Mouse (Mus musculus): ENCODE results near the gene Gabarapl2. TPM values are rescaled to one million over a fixed set of nuclear protein-coding genes. Genes with fewer than 3 reads are reported as not detected.

The Gabarapl2 gene
- polyA plus RNA-seq, 1 experiment from 2014 or later, result 525 TPM

DNA sequence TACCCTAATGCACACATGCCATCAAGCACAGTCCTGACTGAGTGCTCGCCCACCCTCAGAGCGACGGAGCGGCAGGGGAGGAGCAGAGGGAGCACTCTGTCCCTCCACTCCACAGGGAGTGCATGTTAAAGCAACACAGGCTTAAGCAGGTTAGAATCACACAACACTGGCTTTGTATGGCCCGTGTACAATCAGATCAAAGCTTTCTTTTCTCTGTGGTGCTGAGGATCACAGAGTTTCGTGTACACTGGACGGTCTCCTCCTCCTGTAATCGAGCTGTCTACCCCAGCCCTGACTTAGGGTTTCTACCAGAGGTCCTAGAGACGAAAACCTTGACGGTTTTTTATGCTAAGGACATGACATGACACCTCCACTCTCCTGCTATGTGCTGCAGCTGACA lies 28.0 kb downstream of the Gabarapl2 start:
- no peak overlapping the region for H3K4me3 ChIP-seq (ENCODE audit: low read depth, low read length)
- peaks cover 13% of the 10 kb centered on the region; the same call in 1 of the 2 replicates for H3K36me3 ChIP-seq (ENCODE audit: control insufficient read depth, insufficient read depth, low read length)
- no peaks in the 10 kb centered on the region for H3K4me1 ChIP-seq (ENCODE audit: control insufficient read depth, insufficient read depth, low read length)
- no peaks in the 10 kb centered on the region for H3K27me3 ChIP-seq (replicated peaks; ENCODE audit: control insufficient read depth, insufficient read depth, low read length)
- no peak overlapping the region for H3K4me2 ChIP-seq (ENCODE audit: low read length)
- 79% methylated on average over 10 of the region's 10 CpGs for WGBS
- no peak for ATAC-seq
- DNase-seq (ENCODE audit: low spot score), result no peak
- no peak overlapping the region for H3K27ac ChIP-seq (ENCODE audit: low read depth, low read length)
- H3K9ac ChIP-seq (ENCODE audit: low read length), result no peak overlapping the region
- H3K9me3 ChIP-seq (replicated peaks; ENCODE audit: control insufficient read depth, low read length), result no peaks in the 10 kb centered on the region

GRCm38 (mm10) chr8:111968991-111969390 lies 28.5 kb downstream of the Gabarapl2 start:
- Histone ChIP-seq H3K4me1 (ENCODE audit: control insufficient read depth, insufficient read depth, low read length) (no peaks in the 10 kb centered on the region), H3K9ac (ENCODE audit: low read length) (no peak overlapping the region), H3K9me3 (replicated peaks; ENCODE audit: control insufficient read depth, low read length) (no peaks in the 10 kb centered on the region), H3K36me3 (ENCODE audit: control insufficient read depth, insufficient read depth, low read length) (peaks cover 14% of the 10 kb centered on the region), H3K4me3 (ENCODE audit: low read depth, low read length) (no peak overlapping the region), H3K27me3 (replicated peaks; ENCODE audit: control insufficient read depth, insufficient read depth, low read length) (no peaks in the 10 kb centered on the region), H3K27ac (ENCODE audit: low read depth, low read length) (no peak overlapping the region), H3K4me2 (ENCODE audit: low read length) (no peak overlapping the region)
- DNase-seq (ENCODE audit: low spot score), result no peak
- ATAC-seq, result no peak
- 15% methylated on average over 5 of the region's 5 CpGs for WGBS

- H3K4me2 ChIP-seq (ENCODE audit: low read length), result no peak overlapping the region
- no peaks in the 10 kb centered on the region for H3K4me1 ChIP-seq (ENCODE audit: control insufficient read depth, insufficient read depth, low read length)
- H3K9ac ChIP-seq (ENCODE audit: low read length), result no peak overlapping the region
- ATAC-seq (no peak), DNase-seq (ENCODE audit: low spot score) (no peak)
- no peaks in the 10 kb centered on the region for H3K27me3 ChIP-seq (replicated peaks; ENCODE audit: control insufficient read depth, insufficient read depth, low read length)
- peaks cover 27% of the 10 kb centered on the region for H3K36me3 ChIP-seq (ENCODE audit: control insufficient read depth, insufficient read depth, low read length)
- WGBS, result 96% methylated on average over 12 of the region's 12 CpGs
- no peak overlapping the region for H3K4me3 ChIP-seq (ENCODE audit: low read depth, low read length)
- H3K27ac ChIP-seq (ENCODE audit: low read depth, low read length), result no peak overlapping the region
- H3K9me3 ChIP-seq (replicated peaks; ENCODE audit: control insufficient read depth, low read length), result no peaks in the 10 kb centered on the region
Observed at GRCm38 (mm10) chr8:111974138-111974537, 33.6 kb downstream of the Gabarapl2 start.

DNA sequence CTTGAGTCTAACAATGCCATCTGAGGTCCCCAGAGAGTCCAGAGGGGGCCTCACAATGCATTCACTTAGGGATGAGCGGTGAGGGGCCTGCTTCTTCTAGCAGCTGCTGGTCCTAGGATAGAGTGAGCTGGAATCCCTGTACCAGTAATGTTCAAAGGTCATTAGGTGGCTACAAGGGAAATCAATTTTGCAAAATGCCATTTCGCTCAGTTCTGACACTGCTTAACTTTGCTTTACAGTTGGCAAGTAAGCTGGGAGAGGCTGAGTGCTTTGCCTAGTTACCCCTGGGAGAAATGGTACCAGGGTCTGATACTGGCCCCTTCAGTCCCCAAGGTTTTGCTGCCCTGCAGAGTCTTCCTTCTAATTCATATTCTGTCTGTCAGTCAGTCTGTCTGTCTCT lies 35.2 kb downstream of the Gabarapl2 start:
- H3K4me3 ChIP-seq (ENCODE audit: low read depth, low read length), result no peak overlapping the region
- ATAC-seq (no peak), DNase-seq (ENCODE audit: low spot score) (no peak)
- H3K27ac ChIP-seq (ENCODE audit: low read depth, low read length), result no peak overlapping the region
- no peaks in the 10 kb centered on the region for H3K27me3 ChIP-seq (replicated peaks; ENCODE audit: control insufficient read depth, insufficient read depth, low read length)
- 93% methylated on average over 2 of the region's 2 CpGs for WGBS
- no peak overlapping the region for H3K9ac ChIP-seq (ENCODE audit: low read length)
- no peaks in the 10 kb centered on the region for H3K9me3 ChIP-seq (replicated peaks; ENCODE audit: control insufficient read depth, low read length)
- H3K36me3 ChIP-seq (ENCODE audit: control insufficient read depth, insufficient read depth, low read length), result peaks cover 31% of the 10 kb centered on the region
- H3K4me1 ChIP-seq (ENCODE audit: control insufficient read depth, insufficient read depth, low read length), result no peaks in the 10 kb centered on the region
- H3K4me2 ChIP-seq (ENCODE audit: low read length), result no peak overlapping the region

GRCm38 (mm10) chr8:111976326-111976725 lies 35.8 kb downstream of the Gabarapl2 start:
- peaks cover 31% of the 10 kb centered on the region for H3K36me3 ChIP-seq (ENCODE audit: control insufficient read depth, insufficient read depth, low read length)

DNA sequence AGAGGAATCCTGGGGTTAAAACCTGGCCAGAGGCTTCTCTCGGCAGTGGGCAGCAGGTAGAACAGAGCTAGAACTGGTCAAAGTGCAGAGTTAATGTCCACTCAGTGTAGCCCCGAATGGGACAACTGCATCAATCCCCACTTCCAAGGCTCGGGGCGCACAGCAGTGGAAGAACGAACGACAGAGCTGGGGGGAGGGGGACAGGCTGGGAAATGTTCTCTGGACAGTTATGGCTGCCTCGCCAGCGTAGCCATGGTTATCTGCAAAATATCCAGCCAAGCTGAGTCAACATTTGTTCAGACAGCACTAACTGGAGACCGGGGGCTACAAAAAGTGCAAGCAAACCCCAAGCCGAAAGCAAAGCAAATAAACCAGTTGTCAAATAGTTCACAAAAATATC lies 37.6 kb downstream of the Gabarapl2 start:
- no peak for ATAC-seq

More at GRCm38 (mm10) chr8:111976326-111976725, 35.8 kb downstream of the Gabarapl2 start:
- Histone ChIP-seq H3K9me3 (replicated peaks; ENCODE audit: control insufficient read depth, low read length) (no peaks in the 10 kb centered on the region), H3K4me1 (ENCODE audit: control insufficient read depth, insufficient read depth, low read length) (no peaks in the 10 kb centered on the region), H3K4me3 (ENCODE audit: low read depth, low read length) (no peak overlapping the region), H3K27ac (ENCODE audit: low read depth, low read length) (no peak overlapping the region), H3K9ac (ENCODE audit: low read length) (no peak overlapping the region), H3K27me3 (replicated peaks; ENCODE audit: control insufficient read depth, insufficient read depth, low read length) (no peaks in the 10 kb centered on the region), H3K4me2 (ENCODE audit: low read length) (no peak overlapping the region)
- DNase-seq (ENCODE audit: low spot score), result no peak
- 95% methylated on average over 2 of the region's 2 CpGs for WGBS
- ATAC-seq, result no peak

DNA sequence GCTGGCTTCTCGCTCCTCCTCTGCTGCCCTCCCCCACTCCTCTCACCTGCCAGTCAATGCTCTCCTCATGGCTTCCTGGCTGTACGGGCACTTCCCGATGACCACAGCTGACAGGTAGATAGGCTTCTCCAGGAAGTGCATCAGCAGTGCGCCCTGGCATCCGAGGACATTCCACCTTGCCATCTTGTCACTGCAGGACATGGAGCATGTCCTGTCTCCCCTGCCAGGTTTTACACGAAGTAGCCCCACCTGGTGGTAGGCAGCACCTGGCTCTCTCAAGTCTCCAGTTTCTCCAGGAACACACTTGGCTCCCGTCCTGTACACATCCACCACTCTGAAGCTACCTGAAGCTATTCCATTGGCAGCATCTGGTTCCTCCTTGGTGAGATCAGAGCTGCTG lies 41.6 kb downstream of the Gabarapl2 start:
- Histone ChIP-seq H3K27me3 (replicated peaks; ENCODE audit: control insufficient read depth, insufficient read depth, low read length) (no peaks in the 10 kb centered on the region), H3K9me3 (replicated peaks; ENCODE audit: control insufficient read depth, low read length) (no peaks in the 10 kb centered on the region), H3K4me1 (ENCODE audit: control insufficient read depth, insufficient read depth, low read length) (no peaks in the 10 kb centered on the region), H3K4me2 (ENCODE audit: low read length) (no peak overlapping the region), H3K4me3 (ENCODE audit: low read depth, low read length) (no peak overlapping the region), H3K9ac (ENCODE audit: low read length) (no peak overlapping the region), H3K36me3 (ENCODE audit: control insufficient read depth, insufficient read depth, low read length) (peaks cover 47% of the 10 kb centered on the region; the same call in 1 of the 2 replicates), H3K27ac (ENCODE audit: low read depth, low read length) (no peak overlapping the region)
- no peak for ATAC-seq
- no peak for DNase-seq (ENCODE audit: low spot score)
- WGBS, result 81% methylated on average over 7 of the region's 7 CpGs

More for the DNA sequence above, 37.6 kb downstream of the Gabarapl2 start:
- DNase-seq (ENCODE audit: low spot score), result no peak
- Histone ChIP-seq H3K4me3 (ENCODE audit: low read depth, low read length) (no peak overlapping the region), H3K27me3 (replicated peaks; ENCODE audit: control insufficient read depth, insufficient read depth, low read length) (no peaks in the 10 kb centered on the region), H3K27ac (ENCODE audit: low read depth, low read length) (no peak overlapping the region), H3K4me2 (ENCODE audit: low read length) (no peak overlapping the region), H3K9ac (ENCODE audit: low read length) (no peak overlapping the region), H3K9me3 (replicated peaks; ENCODE audit: control insufficient read depth, low read length) (no peaks in the 10 kb centered on the region), H3K36me3 (ENCODE audit: control insufficient read depth, insufficient read depth, low read length) (peaks cover 35% of the 10 kb centered on the region), H3K4me1 (ENCODE audit: control insufficient read depth, insufficient read depth, low read length) (no peaks in the 10 kb centered on the region)
- 83% methylated on average over 10 of the region's 10 CpGs for WGBS

GRCm38 (mm10) chr8:111984511-111984910 lies 44.0 kb downstream of the Gabarapl2 start:
- no peaks in the 10 kb centered on the region for H3K4me1 ChIP-seq (ENCODE audit: control insufficient read depth, insufficient read depth, low read length)
- no peak overlapping the region for H3K9ac ChIP-seq (ENCODE audit: low read length)
- H3K9me3 ChIP-seq (replicated peaks; ENCODE audit: control insufficient read depth, low read length), result no peaks in the 10 kb centered on the region
- H3K27me3 ChIP-seq (replicated peaks; ENCODE audit: control insufficient read depth, insufficient read depth, low read length), result no peaks in the 10 kb centered on the region
- H3K36me3 ChIP-seq (ENCODE audit: control insufficient read depth, insufficient read depth, low read length), result peaks cover 50% of the 10 kb centered on the region; the same call in 1 of the 2 replicates
- H3K4me3 ChIP-seq (ENCODE audit: low read depth, low read length), result no peak overlapping the region
- H3K27ac ChIP-seq (ENCODE audit: low read depth, low read length), result no peak overlapping the region
- DNase-seq (ENCODE audit: low spot score), result no peak
- ATAC-seq, result no peak
- WGBS, result 92% methylated on average over 10 of the region's 10 CpGs
- H3K4me2 ChIP-seq (ENCODE audit: low read length), result no peak overlapping the region

GRCm38 (mm10) chr8:111989911-111990310 lies 49.4 kb downstream of the Gabarapl2 start:
- peak; percentile 86 for DNase-seq (ENCODE audit: low spot score)
- Histone ChIP-seq H3K27me3 (replicated peaks; ENCODE audit: control insufficient read depth, insufficient read depth, low read length) (no peaks in the 10 kb centered on the region), H3K27ac (ENCODE audit: low read depth, low read length) (no peak overlapping the region), H3K9ac (ENCODE audit: low read length) (no peak overlapping the region), H3K4me2 (ENCODE audit: low read length) (no peak overlapping the region), H3K4me1 (ENCODE audit: control insufficient read depth, insufficient read depth, low read length) (peaks cover 5% of the 10 kb centered on the region), H3K36me3 (ENCODE audit: control insufficient read depth, insufficient read depth, low read length) (peaks cover 51% of the 10 kb centered on the region), H3K4me3 (ENCODE audit: low read depth, low read length) (no peak overlapping the region), H3K9me3 (replicated peaks; ENCODE audit: control insufficient read depth, low read length) (no peaks in the 10 kb centered on the region)
- 14% methylated on average over 7 of the region's 7 CpGs for WGBS
- 0 out of 2 replicates have a peak, but pooled peaks have one; percentile 35 for ATAC-seq

Data from forebrain, embryonic 14.5 days (tissue).